Mouse (Mus musculus): ENCODE results near the gene Ntrk1.
"Not testable (repeated sequence)": the region's sequence is repeated elsewhere in the genome, so short reads cannot be mapped to it uniquely, and the experiment has no call there.

DNA sequence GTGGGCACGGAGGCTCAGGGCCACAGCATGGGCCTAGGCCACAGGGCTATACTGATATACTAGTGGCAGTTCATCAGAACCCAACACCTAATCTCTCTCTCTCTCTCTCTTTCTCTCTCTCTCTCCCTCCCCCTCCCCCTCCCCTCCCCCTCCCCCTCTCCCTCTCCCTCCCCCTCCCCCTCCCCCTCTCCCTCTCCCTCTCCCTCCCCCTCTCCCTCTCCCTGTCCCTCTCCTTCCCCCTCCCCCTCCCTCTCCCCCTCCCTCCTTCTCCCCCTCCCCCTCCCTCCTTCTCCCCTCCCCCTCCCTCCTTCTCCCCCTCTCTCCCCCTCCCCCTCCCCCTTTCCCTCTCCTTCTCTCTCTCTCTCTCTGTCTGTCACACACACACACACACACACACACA, 29.2 kb upstream of the Ntrk1 start, which contains the start of gene Pear1:
- TF ChIP-seq POLR2A (IDR thresholded peaks at IDR 0.05; ENCODE audit: insufficient read length, low read depth); TCF12 (IDR thresholded peaks at IDR 0.05; ENCODE audit: insufficient read depth, poor library complexity, severe bottlenecking); MAX (IDR thresholded peaks at IDR 0.05; ENCODE audit: low read depth): not testable (repeated sequence)
